Mouse (Mus musculus) adrenal gland, adult 2 months (tissue): ENCODE measurements around the gene Psmb8. TPM values are rescaled to one million over a fixed set of nuclear protein-coding genes. Genes with fewer than 3 reads are reported as not detected.

ENCODE experiments used
- DNase-seq: peaks from one replicate; pipeline ENCODE4 v3.0.0; 2021
- polyA plus RNA-seq: library from polyadenylated mRNA; depleted of rRNA; stranded (reverse); fragments of >200 nt; gene quantifications from 2 replicates; pipeline ENCODE4 v1.2.3, GENCODE M21; 2012
- total RNA-seq, 2 experiments: library from RNA; stranded (reverse); gene quantifications; 2 replicates each; pipeline ENCODE4 v1.2.3; 2021

Gene Psmb8
- total and polyA plus RNA-seq, 3 experiments, result 21.8 to 68.0 (median 41.4) TPM

GRCm38 (mm10) chr17:34192852-34193251 lies 4.7 kb upstream of the Psmb8 start:
- DNase-seq, result no peak

GRCm38 (mm10) chr17:34193468-34193867 lies 4.1 kb upstream of the Psmb8 start:
- no peak for DNase-seq

DNA sequence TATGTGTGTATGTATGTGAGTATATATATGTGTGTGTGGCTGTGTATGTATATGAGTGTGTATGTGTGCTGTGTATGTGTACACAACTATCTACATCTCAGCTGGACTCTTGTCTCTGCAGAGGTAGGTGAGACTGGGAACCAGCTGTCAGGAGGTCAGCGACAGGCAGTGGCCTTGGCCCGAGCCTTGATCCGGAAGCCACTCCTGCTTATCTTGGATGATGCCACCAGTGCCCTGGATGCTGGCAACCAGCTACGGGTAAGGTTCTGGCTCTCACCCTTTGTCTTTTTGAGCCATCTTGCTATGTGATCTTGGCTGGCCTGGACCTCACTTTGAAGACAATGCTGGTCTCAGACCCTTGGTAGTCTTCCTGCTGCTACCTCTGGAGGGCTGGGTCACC lies 2.8 kb upstream of the Psmb8 start:
- DNase-seq, result peak; percentile 53

DNA sequence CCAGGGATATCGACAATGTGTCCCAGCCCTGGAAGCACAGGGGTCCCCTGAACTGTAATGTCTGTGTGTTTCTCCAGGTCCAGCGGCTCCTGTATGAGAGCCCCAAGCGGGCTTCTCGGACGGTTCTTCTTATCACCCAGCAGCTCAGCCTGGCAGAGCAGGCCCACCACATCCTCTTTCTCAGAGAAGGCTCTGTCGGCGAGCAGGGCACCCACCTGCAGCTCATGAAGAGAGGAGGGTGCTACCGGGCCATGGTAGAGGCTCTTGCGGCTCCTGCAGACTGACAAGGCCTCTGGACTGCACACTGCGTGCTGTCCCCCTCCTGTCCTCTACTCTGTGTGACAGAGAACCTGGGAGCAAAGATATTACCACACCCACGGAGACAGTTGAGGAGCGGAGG lies 1.0 kb upstream of the Psmb8 start:
- no peak for DNase-seq

DNA sequence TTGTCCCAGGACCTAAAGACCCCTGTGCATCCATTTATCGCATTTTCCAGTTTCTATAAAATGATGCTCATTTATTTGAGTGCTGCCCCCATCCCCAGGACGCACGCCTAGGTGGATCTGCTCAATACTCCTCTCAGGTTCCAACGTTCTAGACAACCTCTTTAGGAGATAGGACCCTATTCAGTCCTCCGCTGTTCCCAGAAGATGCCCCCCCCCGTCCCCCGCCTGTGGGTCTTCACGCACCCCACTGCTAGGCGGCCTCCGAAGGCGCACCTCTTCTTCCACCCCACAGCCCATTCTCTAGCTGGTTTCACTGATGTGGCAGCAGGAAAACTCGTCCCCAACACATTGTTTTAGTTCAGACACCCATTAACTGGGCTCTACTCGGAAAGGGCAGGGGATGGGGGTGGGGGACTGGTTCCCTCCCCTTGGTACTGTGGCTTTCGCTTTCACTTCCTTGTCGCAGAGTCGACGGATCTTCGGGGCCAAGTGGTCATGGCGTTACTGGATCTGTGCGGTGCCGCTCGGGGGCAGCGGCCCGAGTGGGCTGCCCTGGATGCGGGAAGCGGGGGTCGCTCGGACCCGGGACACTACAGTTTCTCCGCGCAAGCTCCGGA lies 491 bp downstream of the Psmb8 start:
- peak; percentile 76 for DNase-seq

GRCm38 (mm10) chr17:34198521-34198912 lies 996 bp downstream of the Psmb8 start:
- DNase-seq, result no peak

DNA sequence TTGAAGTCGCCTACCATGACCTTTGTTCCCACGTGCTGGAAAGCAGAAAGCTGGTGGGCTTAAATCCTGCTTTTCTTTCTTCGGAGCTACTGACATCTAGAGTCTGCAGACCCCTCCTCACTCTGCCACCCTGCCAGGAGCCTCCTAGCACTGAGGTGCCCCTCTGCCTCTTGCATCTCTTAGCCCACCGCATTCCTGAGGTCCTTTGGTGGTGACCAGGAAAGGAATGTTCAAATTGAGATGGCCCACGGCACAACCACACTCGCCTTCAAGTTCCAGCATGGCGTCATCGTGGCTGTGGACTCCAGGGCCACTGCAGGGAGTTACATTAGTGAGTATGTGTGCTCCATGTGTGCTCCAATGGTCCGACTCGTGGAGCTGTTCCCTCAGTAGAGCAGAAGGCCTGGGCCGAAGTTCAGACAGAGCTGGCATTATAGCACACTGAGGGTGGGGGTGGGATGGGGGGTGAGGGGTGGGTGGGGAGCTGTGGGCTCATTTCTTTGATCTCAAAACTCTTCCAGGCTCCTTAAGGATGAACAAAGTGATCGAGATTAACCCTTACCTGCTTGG lies 1.6 kb downstream of the Psmb8 start:
- DNase-seq, result no peak

- DNase-seq, result no peak
Observed at GRCm38 (mm10) chr17:34200047-34200446, 2.5 kb downstream of the Psmb8 start.

GRCm38 (mm10) chr17:34200772-34201505 lies 3.4 kb downstream of the Psmb8 start:
- no peak for DNase-seq

GRCm38 (mm10) chr17:34201506-34202055 lies 4.1 kb downstream of the Psmb8 start:
- DNase-seq, result no peak

DNA sequence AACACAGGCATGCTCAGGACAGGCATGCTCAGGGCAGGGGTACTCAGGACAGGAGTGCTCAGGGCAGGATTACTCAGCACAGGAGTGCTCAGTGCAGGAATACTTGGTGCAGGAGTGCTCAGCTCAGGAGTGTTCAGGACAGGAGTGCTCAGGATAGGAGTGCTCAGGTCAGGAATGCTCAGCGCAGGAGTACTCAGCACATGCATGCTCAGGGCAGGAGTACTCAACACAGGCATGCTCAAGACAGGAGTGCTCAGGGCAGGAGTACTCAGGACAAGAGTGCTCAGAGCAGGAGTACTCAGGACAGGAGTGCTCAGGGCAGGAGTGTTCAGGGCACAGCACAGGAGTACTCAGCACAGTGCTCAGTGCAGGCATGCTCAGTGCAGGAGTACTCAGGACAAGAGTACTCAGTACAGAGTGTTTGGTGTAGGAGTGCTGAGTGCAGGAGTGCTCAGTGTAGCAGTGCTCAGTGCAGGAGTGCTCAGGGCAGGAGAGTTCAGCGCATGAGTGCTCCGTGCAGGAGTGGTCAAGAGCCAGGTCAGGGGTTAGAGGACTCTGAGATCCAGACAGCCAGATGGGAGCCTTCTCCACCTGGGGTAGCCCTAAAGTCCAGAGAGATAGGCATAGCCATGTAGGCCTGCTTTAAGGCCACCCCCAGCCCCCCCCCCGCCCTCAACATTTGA lies 5.4 kb downstream of the Psmb8 start:
- DNase-seq, result no peak

- no peak for DNase-seq
Observed at GRCm38 (mm10) chr17:34203444-34203843, 5.9 kb downstream of the Psmb8 start, which contains the start of gene Tap2. Gene Tap2, plus strand, starts transcription at chr17:34203527.

DNA sequence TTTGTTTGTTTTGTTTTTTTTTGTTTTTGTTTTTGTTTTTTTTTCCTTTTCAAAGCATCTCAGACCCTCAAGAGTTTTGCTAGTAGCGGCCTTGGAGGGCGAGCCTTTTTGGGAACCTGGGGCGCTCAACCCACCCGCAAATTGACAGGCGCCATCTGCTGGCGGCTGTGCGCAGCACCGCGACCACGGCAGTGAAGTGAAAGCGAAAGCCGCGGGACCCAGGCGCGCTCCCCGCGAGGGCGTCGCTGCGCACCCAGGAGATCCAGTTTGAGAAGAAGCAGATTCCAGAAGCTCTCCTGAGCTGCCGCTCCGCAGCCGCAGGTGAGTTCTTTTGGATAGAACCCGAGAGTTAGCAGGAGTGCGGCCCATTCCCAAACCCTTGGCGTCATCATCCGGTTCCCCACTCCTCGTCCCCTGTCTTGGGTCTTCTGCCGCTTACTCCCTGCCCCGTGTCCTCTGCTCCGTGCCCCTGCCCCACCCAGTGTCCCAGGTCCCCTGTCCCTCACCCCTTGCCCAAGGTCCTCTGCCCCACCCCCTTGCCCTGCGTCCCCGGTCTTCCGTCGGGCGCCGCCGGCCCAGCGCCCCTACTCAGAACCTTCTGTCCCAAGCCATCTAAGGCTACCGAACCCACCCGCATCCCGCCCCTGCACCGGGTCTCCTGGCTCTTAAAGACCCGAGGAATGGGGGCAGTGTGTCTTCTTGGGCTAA lies 6.9 kb downstream of the Psmb8 start:
- DNase-seq, result peak; percentile 92

DNA sequence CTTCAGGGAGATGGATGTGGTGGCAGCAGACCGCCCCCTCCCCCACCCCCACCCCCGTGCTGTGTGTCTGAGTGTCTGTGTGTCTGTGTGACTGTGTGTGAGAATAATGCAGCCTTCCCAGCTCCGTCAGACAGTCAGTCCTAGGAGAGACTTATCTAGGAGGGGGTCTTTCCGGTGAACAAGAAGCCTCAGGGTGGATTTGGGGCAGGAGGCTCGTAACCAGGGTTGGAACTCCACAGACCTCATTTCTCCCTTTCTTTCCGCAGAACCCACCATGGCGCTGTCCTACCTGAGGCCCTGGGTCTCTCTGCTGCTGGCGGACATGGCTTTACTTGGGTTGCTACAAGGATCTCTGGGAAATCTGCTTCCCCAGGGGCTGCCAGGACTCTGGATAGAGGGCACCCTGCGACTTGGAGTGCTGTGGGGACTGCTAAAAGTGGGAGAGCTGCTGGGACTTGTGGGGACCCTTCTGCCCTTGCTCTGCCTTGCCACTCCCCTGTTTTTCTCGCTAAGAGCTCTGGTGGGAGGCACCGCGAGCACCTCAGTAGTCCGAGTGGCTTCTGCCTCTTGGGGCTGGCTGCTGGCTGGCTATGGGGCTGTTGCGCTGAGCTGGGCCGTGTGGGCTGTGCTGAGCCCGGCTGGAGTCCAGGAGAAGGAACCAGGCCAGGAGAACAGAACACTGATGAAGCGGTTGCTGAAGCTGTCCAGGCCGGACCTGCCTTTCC lies 7.7 kb downstream of the Psmb8 start:
- DNase-seq, result peak; percentile 52

DNA sequence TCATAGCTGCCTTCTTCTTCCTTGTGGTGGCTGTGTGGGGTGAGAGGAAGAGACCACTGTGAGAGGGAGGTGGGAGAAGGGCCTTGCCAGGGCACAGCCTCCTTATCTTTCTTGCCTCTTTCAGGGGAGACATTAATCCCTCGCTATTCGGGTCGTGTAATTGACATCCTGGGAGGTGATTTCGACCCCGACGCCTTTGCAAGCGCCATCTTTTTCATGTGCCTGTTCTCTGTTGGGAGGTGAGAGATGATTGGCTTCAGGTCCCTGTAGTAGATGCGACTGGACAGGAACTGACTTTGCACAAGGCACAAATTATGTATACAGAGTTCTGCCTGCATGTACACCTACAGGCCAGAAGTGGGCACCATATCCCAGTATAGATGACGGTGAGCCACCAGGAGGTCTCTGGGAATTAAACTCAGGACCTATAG lies 8.2 kb downstream of the Psmb8 start:
- peak; percentile 40 for DNase-seq

- no peak for DNase-seq
Observed at GRCm38 (mm10) chr17:34206731-34207130, 9.2 kb downstream of the Psmb8 start.

- DNase-seq, result no peak
Observed at GRCm38 (mm10) chr17:34207456-34207855, 9.9 kb downstream of the Psmb8 start.

GRCm38 (mm10) chr17:34207866-34208265 lies 10.3 kb downstream of the Psmb8 start:
- DNase-seq, result no peak

DNA sequence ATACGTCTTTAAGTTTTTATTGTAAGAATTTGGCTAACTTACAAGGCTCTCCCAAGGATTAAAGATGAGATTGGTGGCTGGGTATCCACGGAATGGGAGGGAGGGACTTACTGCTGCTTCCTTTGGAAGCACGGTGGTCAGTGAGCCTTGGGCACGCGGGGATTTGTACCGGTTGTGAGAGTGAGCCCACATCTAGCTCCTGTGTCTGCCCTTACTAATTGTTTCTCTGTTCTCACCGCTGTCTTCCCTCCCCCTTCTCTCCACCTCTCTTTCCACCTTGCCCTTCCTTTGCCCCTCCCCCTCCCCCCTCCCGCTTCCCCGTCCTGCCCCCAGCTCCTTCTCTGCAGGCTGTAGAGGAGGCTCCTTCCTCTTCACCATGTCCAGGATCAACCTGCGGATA lies 10.9 kb downstream of the Psmb8 start:
- DNase-seq, result no peak

GRCm38 (mm10) chr17:34209680-34210079 lies 12.2 kb downstream of the Psmb8 start:
- DNase-seq, result no peak

DNA sequence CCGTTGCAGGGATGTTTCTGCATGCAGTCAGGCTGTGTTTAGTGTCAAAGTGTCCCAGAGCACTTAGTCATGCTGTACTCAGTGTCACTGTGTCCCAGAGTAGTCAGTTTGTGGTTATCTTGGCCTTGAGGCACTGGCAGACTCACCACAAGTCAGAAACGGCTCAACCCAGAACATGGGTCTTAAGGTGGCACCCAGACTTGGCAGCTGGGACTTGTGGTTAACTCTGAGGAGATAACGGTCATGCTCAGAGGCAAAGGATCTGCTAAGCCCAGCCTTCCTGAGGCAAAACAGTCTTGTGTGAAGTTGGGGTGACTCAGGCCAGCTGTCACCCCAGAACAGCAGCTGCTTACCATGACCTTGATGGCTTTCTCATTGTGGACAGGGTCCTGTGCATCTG lies 13.1 kb downstream of the Psmb8 start:
- peak; percentile 81 for DNase-seq
